ENCODE assay signal across 16 mouse cellular contexts in genomic region chr11:52678259-52678658, GRCm38 (mm10).
"Had no signal": no experiment of that assay in that cellular context is flagged by ENCODE, and none has a peak within 500 bp of the region (broad histone marks: within the 10 kb centered on the region; RNA-seq: fewer than 3 reads in every experiment).

No protein-coding gene starts in this region.

- H3K9ac ChIP-seq: neural tube, embryonic 12.5 days; neural tube, embryonic 13.5 days; neural tube, embryonic 15.5 days; stomach, embryonic 15.5 days had no signal

- H3K4me2 ChIP-seq: neural tube, embryonic 12.5 days; neural tube, embryonic 13.5 days; neural tube, embryonic 15.5 days; stomach, embryonic 15.5 days had no signal

- H3K4me3 ChIP-seq: neural tube, embryonic 12.5 days; neural tube, embryonic 13.5 days; neural tube, embryonic 15.5 days; stomach, embryonic 15.5 days had no signal

- H3K27me3 ChIP-seq: neural tube, embryonic 12.5 days; neural tube, embryonic 13.5 days; neural tube, embryonic 15.5 days; stomach, embryonic 15.5 days had no signal

- DNase-seq: right cerebral cortex, adult 18-20 months; right cerebral cortex, postnatal 14 days; right cerebral cortex, postnatal 25 days; right cerebral cortex, postnatal 4 days; spleen, adult 18-20 months; thymus, adult 18-20 months; thymus, adult 2 months; thymus, postnatal 14 days; thymus, postnatal 25 days; thymus, postnatal 36 days; thymus, postnatal 4 days had no signal

- H3K9me3 ChIP-seq: neural tube, embryonic 12.5 days; neural tube, embryonic 15.5 days; stomach, embryonic 15.5 days had no signal

- H3K4me1 ChIP-seq: neural tube, embryonic 12.5 days; stomach, embryonic 15.5 days had no signal

- H3K27ac ChIP-seq: neural tube, embryonic 12.5 days; neural tube, embryonic 13.5 days; neural tube, embryonic 15.5 days; stomach, embryonic 15.5 days; stomach, postnatal 0 days had no signal

- H3K36me3 ChIP-seq: neural tube, embryonic 12.5 days; neural tube, embryonic 13.5 days; neural tube, embryonic 15.5 days; stomach, embryonic 15.5 days had no signal
